ENCODE assay signal across 9 mouse cellular contexts in the genomic region with DNA sequence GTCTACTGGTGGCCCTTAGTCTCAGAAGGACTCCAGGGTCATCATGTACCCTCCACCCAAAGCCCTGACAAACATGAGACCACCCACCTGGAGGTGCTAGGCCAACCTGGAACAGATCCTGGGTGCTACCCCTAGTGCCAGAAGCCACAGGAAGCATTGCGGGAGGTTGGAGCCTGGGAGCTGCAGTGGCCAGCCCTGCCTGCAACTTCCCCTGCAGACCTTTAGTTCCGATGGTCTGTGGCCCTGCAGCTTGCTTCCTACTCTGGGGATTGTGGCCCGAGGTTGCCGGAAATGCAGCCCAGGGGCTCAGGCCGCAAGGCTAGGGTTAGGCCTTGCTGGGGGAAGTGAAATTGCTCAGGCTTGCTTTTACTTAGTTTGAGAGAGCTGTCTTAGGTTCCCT. TPM values are rescaled to one million over a fixed set of nuclear protein-coding genes. Genes with fewer than 3 reads are reported as not detected.
DNase-seq lines count a peak whose midpoint lies in the region; ATAC-seq lines count a peak whose summit lies in the region.
"Had no signal": no experiment of that assay in that cellular context is flagged by ENCODE, and none has a peak within 500 bp of the region (broad histone marks: within the 10 kb centered on the region; RNA-seq: fewer than 3 reads in every experiment).

Gene Bank1, minus strand, starts transcription at position 284 of the 400 bp plus-strand sequence.

- no peaks in the 10 kb centered on the region for H3K36me3 ChIP-seq in liver, embryonic 11.5 days (ENCODE audit: control insufficient read depth, insufficient read depth, low read length)
- H3K36me3 ChIP-seq in limb, embryonic 10.5 days, result no peaks in the 10 kb centered on the region
- H3K36me3 ChIP-seq in hindbrain, embryonic 11.5 days (ENCODE audit: control insufficient read depth, insufficient read depth, low read length), result no peaks in the 10 kb centered on the region
- H3K36me3 ChIP-seq: limb, embryonic 13.5 days had no signal

- peak; percentile 35 for DNase-seq in layer of hippocampus, adult 9-10 months (ENCODE audit: low spot score)
- DNase-seq in layer of hippocampus, postnatal 25 days (ENCODE audit: extremely low spot score in 1 of 2, low spot score in 1 of 2), result no peak
- peak; percentile 16 for DNase-seq in frontal cortex, postnatal 14 days (ENCODE audit: low spot score in 2 of 2)
- DNase-seq in liver, embryonic 11.5 days (ENCODE audit: low spot score), result no peak
- DNase-seq in limb, embryonic 10.5 days (ENCODE audit: low spot score), result no peak
- no peak for DNase-seq in hindbrain, embryonic 11.5 days (ENCODE audit: low spot score)
- DNase-seq in yolk sac, embryonic 10.5 days (ENCODE audit: low spot score), result no peak

- H3K27ac ChIP-seq in liver, embryonic 11.5 days (ENCODE audit: low read depth, low read length), result no peak within 1 kb of the TSS
- no peak within 1 kb of the TSS for H3K27ac ChIP-seq in limb, embryonic 10.5 days
- no peak within 1 kb of the TSS for H3K27ac ChIP-seq in hindbrain, embryonic 11.5 days (ENCODE audit: low read depth, low read length)
- H3K27ac ChIP-seq: limb, embryonic 13.5 days had no signal

- H3K9me3 ChIP-seq in liver, embryonic 11.5 days (ENCODE audit: control insufficient read depth, low read length), result no peaks in the 10 kb centered on the region
- no peaks in the 10 kb centered on the region for H3K9me3 ChIP-seq in limb, embryonic 10.5 days (replicated peaks)
- H3K9me3 ChIP-seq in hindbrain, embryonic 11.5 days (ENCODE audit: control insufficient read depth, low read length), result no peaks in the 10 kb centered on the region
- H3K9me3 ChIP-seq: limb, embryonic 13.5 days had no signal

- no peak within 1 kb of the TSS for H3K9ac ChIP-seq in liver, embryonic 11.5 days (ENCODE audit: low read depth, low read length)
- H3K9ac ChIP-seq in hindbrain, embryonic 11.5 days (ENCODE audit: low read depth, low read length), result no peak within 1 kb of the TSS
- H3K9ac ChIP-seq: limb, embryonic 13.5 days had no signal

- WGBS in liver, embryonic 11.5 days, result 51% methylated on average over 5 of the region's 5 CpGs
- WGBS in limb, embryonic 10.5 days, result 78% methylated on average over 5 of the region's 5 CpGs
- 76% methylated on average over 5 of the region's 5 CpGs for WGBS in hindbrain, embryonic 11.5 days

- peak; percentile 60; the same call in 1 of the 2 replicates for ATAC-seq in liver, embryonic 11.5 days (replicated peaks; ENCODE audit: low FRiP score)
- ATAC-seq in neutrophil, adult 5-6 weeks (ENCODE audit: extremely low read depth, insufficient number of reproducible peaks, low FRiP score, poor library complexity, severe bottlenecking), result peak; percentile 97
- ATAC-seq in hindbrain, embryonic 11.5 days (ENCODE audit: low FRiP score), result no peak

- H3K27me3 ChIP-seq in liver, embryonic 11.5 days (replicated peaks; ENCODE audit: control insufficient read depth, insufficient read depth, low read length), result no peaks in the 10 kb centered on the region
- H3K27me3 ChIP-seq in limb, embryonic 10.5 days (ENCODE audit: low read depth, poor library complexity, severe bottlenecking), result no peaks in the 10 kb centered on the region
- H3K27me3 ChIP-seq in hindbrain, embryonic 11.5 days (ENCODE audit: control insufficient read depth, insufficient read depth, low read length), result 0 out of 2 replicates have a peak, but pooled peaks cover 4% of the 10 kb centered on the region
- H3K27me3 ChIP-seq: limb, embryonic 13.5 days had no signal

- H3K4me1 ChIP-seq in liver, embryonic 11.5 days (replicated peaks; ENCODE audit: control insufficient read depth, insufficient read depth, low read length), result no peaks in the 10 kb centered on the region
- no peaks in the 10 kb centered on the region for H3K4me1 ChIP-seq in limb, embryonic 10.5 days
- no peaks in the 10 kb centered on the region for H3K4me1 ChIP-seq in hindbrain, embryonic 11.5 days (replicated peaks; ENCODE audit: control insufficient read depth, insufficient read depth, low read length)
- H3K4me1 ChIP-seq: limb, embryonic 13.5 days had no signal

- no peak within 1 kb of the TSS for H3K4me3 ChIP-seq in liver, embryonic 11.5 days (ENCODE audit: low read depth, low read length)
- H3K4me3 ChIP-seq in limb, embryonic 10.5 days, result no peak within 1 kb of the TSS
- no peak within 1 kb of the TSS for H3K4me3 ChIP-seq in hindbrain, embryonic 11.5 days (ENCODE audit: low read depth, low read length)
- H3K4me3 ChIP-seq: limb, embryonic 13.5 days had no signal

- H3K4me2 ChIP-seq in liver, embryonic 11.5 days, result no peak within 1 kb of the TSS
- no peak within 1 kb of the TSS for H3K4me2 ChIP-seq in hindbrain, embryonic 11.5 days (replicated peaks; ENCODE audit: low read depth, low read length)
- H3K4me2 ChIP-seq: limb, embryonic 13.5 days had no signal

RNA-seq across cellular contexts. Expression of gene Bank1, which starts in this region (rescaled TPM):
- total RNA-seq in layer of hippocampus, postnatal 25 days (2021), result 1 to 10 TPM in 1 of 2 experiments, under 1 TPM in 1; 0.87 to 1.1 TPM
- polyA plus RNA-seq in liver, embryonic 11.5 days (2014; fragmentation: Nextera tagmentation; extraction: Ambion mirVana), result 1.7 and 2.5 TPM in 2 replicates
- total RNA-seq in neutrophil, adult 5-6 weeks (2017), result 661 and 704 TPM in 2 replicates
- polyA plus RNA-seq in limb, embryonic 10.5 days (2016; fragmentation: Nextera tagmentation; extraction: Ambion mirVana), result 0.14 and 0.31 TPM in 2 replicates
- polyA plus RNA-seq in hindbrain, embryonic 11.5 days (2014; fragmentation: Nextera tagmentation; extraction: Ambion mirVana), result 0.52 and 1.5 TPM in 2 replicates

Comparison
In these comparisons a context has a peak if more than half of its experiments do, and no peak if none do; other contexts are left out.
1. RNA of gene Bank1 (total RNA-seq): 661 to 704 TPM in neutrophil, adult 5-6 weeks; 0.87 to 1.1 TPM in layer of hippocampus, postnatal 25 days; every median in the first group is over 100 times any median in the second.
2. DNase-seq: peak in layer of hippocampus, adult 9-10 months (single experiment) and frontal cortex, postnatal 14 days (2 of 2); none in layer of hippocampus, postnatal 25 days (0 of 2), liver, embryonic 11.5 days (single experiment), limb, embryonic 10.5 days (single experiment), hindbrain, embryonic 11.5 days (single experiment) and yolk sac, embryonic 10.5 days (single experiment).